Mouse (Mus musculus): ENCODE results near the gene Dnaja2.

DNA sequence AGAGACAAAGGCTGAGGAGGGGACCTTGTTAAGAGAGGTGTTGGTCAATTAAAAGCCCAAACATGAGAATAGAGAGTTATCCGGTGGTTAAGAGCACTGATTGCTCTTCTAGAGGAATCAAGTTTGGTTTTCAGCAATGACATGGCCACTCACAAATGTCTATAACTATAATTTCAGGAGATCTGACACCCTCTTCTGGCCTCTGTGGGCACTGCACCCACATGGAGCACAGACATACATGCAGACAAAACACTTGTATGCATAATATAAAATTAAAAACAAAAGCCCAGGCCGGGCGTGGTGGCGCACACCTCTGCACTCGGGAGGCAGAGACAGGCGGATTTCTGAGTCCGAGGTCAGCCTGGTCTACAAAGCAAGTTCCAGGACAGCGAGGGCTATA lies 65.6 kb downstream of the Dnaja2 start:
- peak; percentile 25 for TF ChIP-seq CTCF (IDR thresholded peaks at IDR 0.05; ENCODE audit: low read depth)
- TF ChIP-seq EP300 (optimal IDR thresholded peaks at IDR 0.05), result no peak

All from stomach, postnatal 0 days (tissue).